Mouse (Mus musculus): ENCODE data around the gene Scn1b. TPM values are rescaled to one million over a fixed set of nuclear protein-coding genes. Genes with fewer than 3 reads are reported as not detected.

Scn1b gene
- polyA plus RNA-seq, 1 experiment from 2014 or later: 1.0 TPM

DNA sequence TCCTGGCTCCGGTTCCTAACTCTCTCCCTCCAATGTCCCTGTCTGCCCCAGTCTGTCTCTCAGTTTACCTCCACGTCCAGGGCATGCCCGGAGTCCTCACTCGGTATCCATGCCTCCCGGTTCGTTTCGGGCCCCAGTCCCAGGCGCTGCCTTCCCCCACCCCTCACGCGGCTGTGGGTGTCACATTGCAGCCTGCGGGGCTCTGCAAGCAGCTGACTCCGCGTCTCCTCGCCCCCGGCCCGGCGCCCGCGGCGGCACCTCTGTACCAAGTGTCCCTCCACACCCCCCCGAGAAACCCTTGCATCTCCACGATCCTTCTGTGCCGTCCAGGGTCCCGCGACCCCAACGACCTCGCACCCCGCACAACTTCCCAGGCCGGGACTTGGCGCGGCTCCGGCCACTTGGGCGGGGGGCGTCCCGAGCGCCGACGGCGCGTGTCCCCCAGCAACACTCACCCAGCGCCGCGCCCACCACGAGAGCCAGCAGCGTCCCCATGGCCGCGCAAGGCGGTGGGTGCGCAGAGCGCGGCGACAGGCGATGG, 522 bp downstream of the Scn1b start:
- Histone ChIP-seq H3K36me3 (ENCODE audit: control insufficient read depth, insufficient read depth, low read length) (peaks cover 10% of the 10 kb centered on the region; the same call in 1 of the 2 replicates), H3K4me1 (ENCODE audit: control insufficient read depth, insufficient read depth, low read length) (peaks cover 4% of the 10 kb centered on the region; the same call in 1 of the 2 replicates), H3K4me3 (ENCODE audit: low read depth, low read length) (peak overlapping the region; percentile 42), H3K27me3 (ENCODE audit: control insufficient read depth, insufficient read depth, low read length) (peaks cover 29% of the 10 kb centered on the region), H3K4me2 (ENCODE audit: low read depth, severe bottlenecking) (peak overlapping the region; percentile 78), H3K9me3 (ENCODE audit: control insufficient read depth, low read length) (no peaks in the 10 kb centered on the region), H3K27ac (replicated peaks; ENCODE audit: low read depth, low read length) (no peak overlapping the region), H3K9ac (ENCODE audit: low read length) (peak overlapping the region; percentile 58)
- ATAC-seq (ENCODE audit: insufficient number of reproducible peaks, low FRiP score, low TSS enrichment, low read depth): no peak
- peak; percentile 49 for DNase-seq (ENCODE audit: low spot score)
- WGBS: under 1% methylated on average over 53 of the region's 53 CpGs

GRCm38 (mm10) chr7:31125116-31125515, 1.7 kb downstream of the Scn1b start:
- Histone ChIP-seq H3K4me3 (ENCODE audit: low read depth, low read length) (no peak overlapping the region), H3K9ac (ENCODE audit: low read length) (no peak overlapping the region), H3K36me3 (ENCODE audit: control insufficient read depth, insufficient read depth, low read length) (peaks cover 7% of the 10 kb centered on the region; the same call in 1 of the 2 replicates), H3K9me3 (ENCODE audit: control insufficient read depth, low read length) (no peaks in the 10 kb centered on the region), H3K27me3 (ENCODE audit: control insufficient read depth, insufficient read depth, low read length) (peaks cover 29% of the 10 kb centered on the region), H3K4me1 (ENCODE audit: control insufficient read depth, insufficient read depth, low read length) (peaks cover 4% of the 10 kb centered on the region; the same call in 1 of the 2 replicates), H3K4me2 (ENCODE audit: low read depth, severe bottlenecking) (no peak overlapping the region), H3K27ac (replicated peaks; ENCODE audit: low read depth, low read length) (no peak overlapping the region)
- ATAC-seq (ENCODE audit: insufficient number of reproducible peaks, low FRiP score, low TSS enrichment, low read depth): no peak
- no peak for DNase-seq (ENCODE audit: low spot score)
- WGBS: 76% methylated on average over 13 of the region's 13 CpGs

GRCm38 (mm10) chr7:31124381-31124780, 2.4 kb downstream of the Scn1b start:
- Histone ChIP-seq H3K36me3 (ENCODE audit: control insufficient read depth, insufficient read depth, low read length) (0 out of 2 replicates have a peak, but pooled peaks cover 1% of the 10 kb centered on the region), H3K27me3 (ENCODE audit: control insufficient read depth, insufficient read depth, low read length) (peaks cover 29% of the 10 kb centered on the region), H3K4me1 (ENCODE audit: control insufficient read depth, insufficient read depth, low read length) (peaks cover 4% of the 10 kb centered on the region; the same call in 1 of the 2 replicates), H3K4me3 (ENCODE audit: low read depth, low read length) (no peak overlapping the region), H3K4me2 (ENCODE audit: low read depth, severe bottlenecking) (no peak overlapping the region), H3K9me3 (ENCODE audit: control insufficient read depth, low read length) (no peaks in the 10 kb centered on the region), H3K27ac (replicated peaks; ENCODE audit: low read depth, low read length) (no peak overlapping the region), H3K9ac (ENCODE audit: low read length) (no peak overlapping the region)
- no peak for ATAC-seq (ENCODE audit: insufficient number of reproducible peaks, low FRiP score, low TSS enrichment, low read depth)
- 84% methylated on average over 5 of the region's 5 CpGs for WGBS
- no peak for DNase-seq (ENCODE audit: low spot score)

DNA sequence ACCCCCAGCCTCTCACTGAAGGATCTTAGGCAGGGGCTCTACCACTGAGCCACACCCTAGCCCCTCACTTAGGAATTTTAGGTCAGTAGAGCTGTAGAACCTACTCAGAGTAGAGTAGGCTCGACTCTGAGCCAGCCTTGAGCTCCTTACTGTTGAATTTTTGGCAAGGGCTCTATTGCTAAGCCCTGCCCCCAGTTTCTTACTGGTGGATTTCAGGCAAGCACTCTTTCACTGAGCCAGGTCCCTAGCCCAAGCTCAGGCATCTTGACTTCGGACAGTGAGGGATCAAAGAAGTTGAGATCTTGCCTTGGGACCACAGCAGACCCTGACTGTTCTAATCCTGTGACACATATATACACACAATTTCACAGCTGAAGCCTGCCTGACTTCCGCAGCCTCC, 3.1 kb downstream of the Scn1b start:
- H3K27me3 ChIP-seq (ENCODE audit: control insufficient read depth, insufficient read depth, low read length): peaks cover 29% of the 10 kb centered on the region
- H3K27ac ChIP-seq (replicated peaks; ENCODE audit: low read depth, low read length): no peak overlapping the region
- H3K4me1 ChIP-seq (ENCODE audit: control insufficient read depth, insufficient read depth, low read length): peaks cover 4% of the 10 kb centered on the region; the same call in 1 of the 2 replicates
- no peak overlapping the region for H3K4me3 ChIP-seq (ENCODE audit: low read depth, low read length)
- ATAC-seq (ENCODE audit: insufficient number of reproducible peaks, low FRiP score, low TSS enrichment, low read depth): no peak
- 86% methylated on average over 3 of the region's 3 CpGs for WGBS
- no peak overlapping the region for H3K9ac ChIP-seq (ENCODE audit: low read length)
- H3K9me3 ChIP-seq (ENCODE audit: control insufficient read depth, low read length): no peaks in the 10 kb centered on the region
- DNase-seq (ENCODE audit: low spot score): no peak
- no peak overlapping the region for H3K4me2 ChIP-seq (ENCODE audit: low read depth, severe bottlenecking)
- H3K36me3 ChIP-seq (ENCODE audit: control insufficient read depth, insufficient read depth, low read length): no peaks in the 10 kb centered on the region

DNA sequence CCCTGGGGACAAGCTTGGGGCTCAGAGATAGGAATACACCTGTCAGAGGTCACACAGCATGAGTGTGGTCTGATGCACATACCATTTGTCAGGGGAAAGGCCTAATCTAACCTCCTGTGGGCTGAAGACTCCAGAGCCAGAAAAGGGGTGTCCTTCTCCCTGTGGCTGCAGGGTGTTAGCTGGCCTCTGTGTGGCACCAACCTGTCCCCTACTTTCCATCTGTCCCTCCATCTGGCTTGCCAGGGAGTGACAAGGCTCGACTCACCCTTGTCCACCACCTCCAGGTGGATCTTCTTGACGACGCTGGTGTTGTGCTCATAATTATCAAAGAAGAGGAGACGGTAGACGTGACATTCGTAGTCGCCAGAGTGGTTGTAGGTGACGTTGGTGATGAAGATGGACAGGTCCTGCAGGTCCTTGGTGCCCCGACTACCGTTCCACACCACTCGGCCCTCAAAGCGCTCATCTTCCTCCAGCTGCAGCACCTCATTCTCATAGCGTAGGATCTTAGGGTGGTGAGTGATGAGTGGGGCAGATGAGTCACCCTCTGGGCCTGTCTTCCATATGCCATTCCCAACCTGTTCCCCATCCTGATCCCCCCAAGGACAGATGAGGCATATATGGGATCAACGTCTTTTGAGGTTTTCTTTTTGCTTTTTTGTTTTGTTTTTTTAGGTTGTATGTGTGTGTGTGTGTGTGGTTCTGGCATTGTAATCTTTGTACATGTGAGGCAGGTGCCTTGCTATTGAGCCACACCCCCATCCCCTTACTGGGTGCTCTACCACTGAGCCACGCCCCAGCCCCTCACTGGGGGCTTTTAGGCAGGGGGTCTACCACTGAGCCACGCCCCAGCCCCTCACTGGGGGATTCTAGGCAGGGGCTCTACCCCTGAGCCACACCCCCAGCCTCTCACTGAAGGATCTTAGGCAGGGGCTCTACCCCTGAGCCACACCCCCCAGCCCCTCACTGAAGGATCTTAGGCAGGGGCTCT, 3.9 kb downstream of the Scn1b start:
- H3K36me3 ChIP-seq (ENCODE audit: control insufficient read depth, insufficient read depth, low read length): no peaks in the 10 kb centered on the region
- ATAC-seq (ENCODE audit: insufficient number of reproducible peaks, low FRiP score, low TSS enrichment, low read depth) (no peak), DNase-seq (ENCODE audit: low spot score) (no peak)
- 88% methylated on average over 16 of the region's 16 CpGs for WGBS
- no peak overlapping the region for H3K9ac ChIP-seq (ENCODE audit: low read length)
- H3K9me3 ChIP-seq (ENCODE audit: control insufficient read depth, low read length): no peaks in the 10 kb centered on the region
- no peak overlapping the region for H3K4me2 ChIP-seq (ENCODE audit: low read depth, severe bottlenecking)
- H3K4me1 ChIP-seq (ENCODE audit: control insufficient read depth, insufficient read depth, low read length): peaks cover 4% of the 10 kb centered on the region; the same call in 1 of the 2 replicates
- H3K4me3 ChIP-seq (ENCODE audit: low read depth, low read length): no peak overlapping the region
- H3K27me3 ChIP-seq (ENCODE audit: control insufficient read depth, insufficient read depth, low read length): peaks cover 26% of the 10 kb centered on the region
- no peak overlapping the region for H3K27ac ChIP-seq (replicated peaks; ENCODE audit: low read depth, low read length)

GRCm38 (mm10) chr7:31119556-31119955, 7.2 kb downstream of the Scn1b start:
- Histone ChIP-seq H3K4me2 (ENCODE audit: low read depth, severe bottlenecking) (no peak overlapping the region), H3K4me3 (ENCODE audit: low read depth, low read length) (no peak overlapping the region), H3K36me3 (ENCODE audit: control insufficient read depth, insufficient read depth, low read length) (no peaks in the 10 kb centered on the region), H3K27ac (replicated peaks; ENCODE audit: low read depth, low read length) (no peak overlapping the region), H3K9me3 (ENCODE audit: control insufficient read depth, low read length) (no peaks in the 10 kb centered on the region), H3K27me3 (ENCODE audit: control insufficient read depth, insufficient read depth, low read length) (no peaks in the 10 kb centered on the region), H3K4me1 (ENCODE audit: control insufficient read depth, insufficient read depth, low read length) (peaks cover 10% of the 10 kb centered on the region), H3K9ac (ENCODE audit: low read length) (no peak overlapping the region)
- no peak for DNase-seq (ENCODE audit: low spot score)
- no peak for ATAC-seq (ENCODE audit: insufficient number of reproducible peaks, low FRiP score, low TSS enrichment, low read depth)
- 84% methylated on average over 5 of the region's 5 CpGs for WGBS

DNA sequence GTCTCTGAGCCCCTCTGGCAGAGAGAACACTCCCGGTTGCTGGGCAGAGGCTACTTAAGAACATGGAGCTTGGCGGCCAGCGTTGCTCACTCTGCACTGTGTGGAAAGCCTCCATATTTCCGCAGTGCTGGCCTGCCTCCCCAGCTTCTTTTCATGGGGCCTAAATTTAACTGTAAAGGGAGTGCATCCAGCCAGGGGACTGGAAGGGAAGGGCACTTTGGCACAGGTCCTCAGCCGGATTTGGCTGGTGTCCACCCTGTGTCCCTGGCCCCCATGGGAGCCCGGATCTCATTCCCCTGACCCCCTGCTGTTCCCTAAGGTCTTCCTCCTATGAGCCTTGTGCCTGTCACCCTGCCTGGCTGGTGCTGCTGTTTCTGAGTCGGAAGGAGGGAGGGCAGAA, 8.3 kb downstream of the Scn1b start:
- Histone ChIP-seq H3K4me3 (ENCODE audit: low read depth, low read length) (no peak overlapping the region), H3K27ac (replicated peaks; ENCODE audit: low read depth, low read length) (no peak overlapping the region)
- DNase-seq (ENCODE audit: low spot score): no peak

DNA sequence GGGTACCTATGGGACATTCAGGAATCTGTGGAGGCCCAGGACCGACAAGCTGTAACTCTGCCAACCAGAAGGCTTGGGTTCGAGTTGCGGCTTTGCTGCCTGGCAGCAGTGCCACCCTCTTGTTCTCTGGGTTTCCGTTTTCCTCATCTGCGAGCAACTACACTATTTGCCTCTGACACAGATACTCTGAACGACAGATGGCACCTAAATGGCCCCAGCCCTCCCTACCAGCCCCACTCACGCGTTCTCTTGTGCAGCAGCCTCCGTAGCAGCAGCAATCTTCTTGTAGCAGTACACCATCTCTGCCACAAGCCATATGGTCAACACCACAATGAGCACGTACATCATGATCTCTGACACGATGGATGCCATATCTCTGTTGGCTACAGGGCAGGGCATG, 9.3 kb downstream of the Scn1b start:
- DNase-seq (ENCODE audit: low spot score) (no peak), ATAC-seq (ENCODE audit: insufficient number of reproducible peaks, low FRiP score, low TSS enrichment, low read depth) (no peak)
- H3K4me2 ChIP-seq (ENCODE audit: low read depth, severe bottlenecking): no peak overlapping the region
- no peak overlapping the region for H3K27ac ChIP-seq (replicated peaks; ENCODE audit: low read depth, low read length)
- no peak overlapping the region for H3K4me3 ChIP-seq (ENCODE audit: low read depth, low read length)
- H3K9me3 ChIP-seq (ENCODE audit: control insufficient read depth, low read length): no peaks in the 10 kb centered on the region
- no peak overlapping the region for H3K9ac ChIP-seq (ENCODE audit: low read length)
- no peaks in the 10 kb centered on the region for H3K27me3 ChIP-seq (ENCODE audit: control insufficient read depth, insufficient read depth, low read length)
- 87% methylated on average over 11 of the region's 11 CpGs for WGBS
- peaks cover 10% of the 10 kb centered on the region for H3K4me1 ChIP-seq (ENCODE audit: control insufficient read depth, insufficient read depth, low read length)
- H3K36me3 ChIP-seq (ENCODE audit: control insufficient read depth, insufficient read depth, low read length): no peaks in the 10 kb centered on the region

More for the DNA sequence above, 8.3 kb downstream of the Scn1b start:
- Histone ChIP-seq H3K36me3 (ENCODE audit: control insufficient read depth, insufficient read depth, low read length) (no peaks in the 10 kb centered on the region), H3K9me3 (ENCODE audit: control insufficient read depth, low read length) (no peaks in the 10 kb centered on the region), H3K9ac (ENCODE audit: low read length) (no peak overlapping the region), H3K4me1 (ENCODE audit: control insufficient read depth, insufficient read depth, low read length) (peaks cover 10% of the 10 kb centered on the region), H3K27me3 (ENCODE audit: control insufficient read depth, insufficient read depth, low read length) (no peaks in the 10 kb centered on the region), H3K4me2 (ENCODE audit: low read depth, severe bottlenecking) (no peak overlapping the region)
- ATAC-seq (ENCODE audit: insufficient number of reproducible peaks, low FRiP score, low TSS enrichment, low read depth): no peak
- 75% methylated on average over 7 of the region's 7 CpGs for WGBS

Data from limb, embryonic 11.5 days (tissue).